Mouse (Mus musculus) lung, postnatal 0 days (tissue): ENCODE data around the gene Gen1.

Experiments used
- CTCF ChIP-seq: IDR thresholded peaks from 2 replicates; pipeline ENCODE4 v1.5.1; 2016; ENCODE audit warnings: antibody characterized with exemption, mild to moderate bottlenecking
- EP300 ChIP-seq: IDR thresholded peaks from 2 replicates; pipeline ENCODE4 v1.6.1; 2016; ENCODE audit warnings: antibody characterized with exemption, mild to moderate bottlenecking, control low read depth

GRCm38 (mm10) chr12:11311106-11311505 lies 45.5 kb upstream of the Gen1 start:
- TF ChIP-seq CTCF (no peak), EP300 (no peak)
